Mouse (Mus musculus): ENCODE data around the gene 4930432M17Rik. TPM values are rescaled to one million over a fixed set of nuclear protein-coding genes. Genes with fewer than 3 reads are reported as not detected.

4930432M17Rik gene
- total and polyA plus RNA-seq, 3 experiments: not detected

Other genes starting within 250 kb of the 4930432M17Rik start
- 100 to 1,000 TPM; 282 to 367 TPM for gene Cnn3, start 244.3 kb upstream of the 4930432M17Rik start, total RNA-seq (2021)
- 182 and 197 TPM in 2 replicates for gene Cnn3, start 244.3 kb upstream of the 4930432M17Rik start, polyA plus RNA-seq (2012; rRNA removed)
- 10 to 100 TPM; 17.4 to 27.9 TPM for gene Slc44a3, start 138.4 kb upstream of the 4930432M17Rik start, total RNA-seq (2021)
- 6.1 and 8.9 TPM in 2 replicates for gene Slc44a3, start 138.4 kb upstream of the 4930432M17Rik start, polyA plus RNA-seq (2012; rRNA removed)
- 10 to 100 TPM in 1 of 2 experiments, 1 to 10 TPM in 1; 8.0 to 22.4 TPM for gene F3, start 52.8 kb downstream of the 4930432M17Rik start, total RNA-seq (2021)
- 12.7 and 19.4 TPM in 2 replicates for gene F3, start 52.8 kb downstream of the 4930432M17Rik start, polyA plus RNA-seq (2012; rRNA removed)
- 100 to 1,000 TPM in 1 of 2 experiments, 10 to 100 TPM in 1; 87.2 to 104 TPM for gene Abcd3, start 144.5 kb downstream of the 4930432M17Rik start, total RNA-seq (2021)
- gene Abcd3, start 144.5 kb downstream of the 4930432M17Rik start, polyA plus RNA-seq (2012; rRNA removed): 3.5 and 11.9 TPM in 2 replicates